Mouse (Mus musculus): Measurements from ENCODE around the gene Ncor2. TPM values are rescaled to one million over a fixed set of nuclear protein-coding genes. Genes with fewer than 3 reads are reported as not detected.

Ncor2 gene
- total RNA-seq, 2 experiments from 2014 or later = 112 to 125 TPM

DNA sequence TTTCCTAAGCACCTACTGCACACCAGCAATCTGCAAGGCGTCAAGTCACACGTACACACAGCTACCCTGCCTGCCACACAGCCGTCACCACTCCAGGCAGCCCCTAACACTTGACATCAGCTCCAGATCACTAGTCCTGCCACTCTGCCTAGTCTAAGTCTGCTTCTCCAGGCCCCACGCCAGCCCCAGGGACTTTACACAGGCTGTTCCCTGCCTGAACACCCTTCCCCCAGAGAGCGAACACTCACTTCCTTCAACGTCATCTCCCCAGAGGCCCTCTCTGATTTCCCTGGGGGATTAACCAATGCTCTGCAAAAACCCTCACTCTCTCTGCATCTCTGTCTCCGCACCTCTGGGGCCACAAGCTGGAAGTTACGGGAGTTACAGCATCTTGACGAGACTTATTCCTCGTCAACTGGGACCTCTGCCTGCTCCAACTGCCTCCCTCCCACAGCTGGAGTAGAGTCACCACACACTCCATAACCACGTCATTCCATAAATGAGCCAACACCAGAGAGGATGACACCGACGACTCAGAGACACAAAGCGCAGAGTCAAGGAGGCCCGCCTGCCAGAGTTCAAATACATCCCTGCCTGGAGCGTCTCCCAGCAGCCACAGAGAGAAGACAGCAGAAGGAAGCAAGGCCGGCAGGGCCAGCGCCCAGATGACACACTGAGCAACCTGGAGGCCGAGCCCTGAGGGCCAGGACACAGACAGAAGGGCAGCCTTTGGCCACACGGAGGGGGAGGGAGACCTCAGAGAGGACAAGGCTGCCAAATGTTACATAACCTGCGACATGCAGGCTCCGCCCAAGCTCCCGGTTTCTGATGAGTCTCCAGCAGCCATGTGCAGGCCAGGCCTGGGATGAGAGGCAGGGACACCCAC lies 126.2 kb downstream of the Ncor2 start:
- DNase-seq = peak; percentile 80 to 81
- intact Hi-C loops (cut with DNase I) = no loop called here

DNA sequence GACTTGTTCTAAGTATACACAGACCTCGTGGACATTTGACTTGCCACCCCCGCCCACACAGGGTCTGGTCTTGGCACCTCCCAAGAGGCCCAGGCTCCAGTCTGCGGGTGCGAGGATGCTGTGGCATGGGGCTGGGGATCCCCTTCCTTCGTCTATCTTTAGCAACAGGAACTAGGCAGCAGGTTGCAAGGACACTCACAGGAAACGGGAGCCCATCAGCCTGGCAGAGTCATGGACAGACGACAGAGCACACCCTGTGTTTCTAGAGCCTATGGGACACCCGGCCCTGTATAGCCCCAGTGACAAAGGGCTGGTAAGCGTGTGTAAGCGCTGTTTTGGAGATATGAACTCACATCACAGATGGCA lies 126.8 kb downstream of the Ncor2 start:
- intact Hi-C loops (cut with DNase I) = no loop called here
- DNase-seq = no peak

DNA sequence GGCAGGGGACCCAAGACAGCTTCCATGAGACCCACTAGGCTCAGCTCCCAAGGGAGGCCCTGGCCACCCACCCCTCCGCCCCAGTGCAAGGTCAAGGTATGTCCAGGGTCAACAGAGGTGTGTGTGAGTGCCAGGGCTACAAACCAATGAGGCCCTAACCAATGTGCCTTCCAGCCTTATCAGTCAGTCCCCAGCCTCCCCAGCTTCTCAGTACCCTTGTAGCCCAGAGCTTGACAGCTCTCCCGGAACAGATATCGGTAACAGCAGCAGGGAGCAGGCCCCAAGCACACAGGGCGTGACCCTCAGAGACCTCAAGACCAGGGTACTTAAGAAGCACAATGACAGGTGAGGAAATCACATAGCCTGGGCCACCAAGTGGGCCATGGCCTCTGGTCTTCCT lies 129.5 kb downstream of the Ncor2 start:
- intact Hi-C loops (cut with DNase I) = no loop called here

DNA sequence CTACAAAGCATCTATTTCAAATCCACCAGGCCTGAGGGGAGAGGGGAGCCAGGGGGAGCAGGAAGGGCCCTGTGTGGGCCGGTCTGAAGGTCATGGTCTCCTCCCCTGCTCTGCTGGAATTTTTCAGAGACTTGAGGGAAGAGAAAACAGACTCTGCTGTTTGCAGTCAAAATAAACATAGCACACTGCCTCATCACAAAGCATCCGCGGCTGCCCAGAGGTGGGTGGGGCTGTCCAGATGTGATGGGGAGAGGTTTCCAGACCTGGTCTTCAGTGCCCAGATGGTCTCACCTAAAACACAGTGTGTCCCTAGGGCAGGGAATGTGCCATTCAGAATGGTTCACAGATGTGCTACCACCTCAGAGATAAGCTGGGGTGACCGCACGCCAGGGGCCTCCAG lies 132.6 kb downstream of the Ncor2 start:
- intact Hi-C loops (cut with DNase I) = no loop called here

More for the DNA sequence above, 129.5 kb downstream of the Ncor2 start:
- no peak for DNase-seq

DNA sequence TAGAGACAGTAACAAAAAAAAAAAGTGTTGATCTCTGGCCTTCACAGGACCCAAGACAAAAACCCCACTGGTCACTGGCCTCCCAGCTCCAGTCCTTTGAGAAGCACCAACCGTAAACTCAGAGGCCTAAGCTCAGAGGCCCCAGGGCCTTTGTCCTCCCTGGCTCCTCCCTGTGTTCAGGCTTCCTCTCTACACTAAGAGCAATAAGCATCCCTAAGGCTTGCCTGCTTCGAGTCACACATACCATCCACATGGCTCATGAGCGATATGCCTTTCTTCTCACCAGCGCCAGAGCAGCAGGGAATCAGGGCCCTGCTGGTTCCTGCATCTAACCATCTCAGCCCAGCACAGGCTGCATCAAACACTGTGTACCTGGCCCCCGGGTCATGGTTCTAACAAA lies 133.8 kb downstream of the Ncor2 start:
- no peak for DNase-seq
- intact Hi-C loops (cut with DNase I) = no loop called here

More for the DNA sequence above, 132.6 kb downstream of the Ncor2 start:
- DNase-seq = no peak

DNA sequence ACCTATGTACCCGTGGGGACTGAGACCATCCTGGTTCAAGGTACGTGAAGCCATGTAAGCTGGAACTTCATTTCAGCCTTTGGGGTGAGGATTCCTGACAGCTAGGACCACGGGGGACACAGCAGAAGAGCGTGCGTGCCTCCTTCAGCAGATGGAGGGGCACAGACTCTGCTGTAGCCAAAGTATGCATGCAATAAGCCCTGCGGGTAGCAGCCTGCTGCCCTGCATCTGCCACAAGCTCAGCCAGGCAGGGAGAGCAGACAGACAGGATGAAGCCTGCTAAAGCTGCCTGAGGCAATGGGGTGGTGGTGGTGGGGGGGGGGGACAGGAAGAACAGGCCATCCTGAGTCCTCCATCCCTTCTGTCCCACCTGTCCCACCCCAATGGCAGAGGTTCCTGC lies 135.6 kb downstream of the Ncor2 start:
- intact Hi-C loops (cut with DNase I) = no loop called here
- no peak for DNase-seq

DNA sequence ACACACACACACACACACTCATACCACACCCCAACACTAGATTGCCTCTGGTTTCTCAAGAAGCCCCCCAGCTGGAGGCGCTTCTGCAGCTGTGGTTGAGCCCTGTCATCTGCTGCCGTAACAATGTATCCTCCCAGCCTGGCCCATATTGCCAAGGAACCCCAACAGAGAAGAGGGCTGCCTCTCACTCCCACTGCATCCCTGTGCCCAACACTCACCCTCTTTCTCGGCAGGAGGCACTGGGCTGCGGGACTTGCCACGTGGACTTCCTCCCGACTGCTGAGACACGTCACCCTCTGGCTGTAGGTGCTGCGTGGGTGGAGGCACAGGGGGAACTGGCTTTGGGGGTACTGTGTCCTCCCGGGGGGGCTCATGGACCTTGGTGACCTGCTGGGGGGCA lies 137.4 kb downstream of the Ncor2 start:
- DNase-seq = no peak
- intact Hi-C loops (cut with DNase I) = no loop called here

DNA sequence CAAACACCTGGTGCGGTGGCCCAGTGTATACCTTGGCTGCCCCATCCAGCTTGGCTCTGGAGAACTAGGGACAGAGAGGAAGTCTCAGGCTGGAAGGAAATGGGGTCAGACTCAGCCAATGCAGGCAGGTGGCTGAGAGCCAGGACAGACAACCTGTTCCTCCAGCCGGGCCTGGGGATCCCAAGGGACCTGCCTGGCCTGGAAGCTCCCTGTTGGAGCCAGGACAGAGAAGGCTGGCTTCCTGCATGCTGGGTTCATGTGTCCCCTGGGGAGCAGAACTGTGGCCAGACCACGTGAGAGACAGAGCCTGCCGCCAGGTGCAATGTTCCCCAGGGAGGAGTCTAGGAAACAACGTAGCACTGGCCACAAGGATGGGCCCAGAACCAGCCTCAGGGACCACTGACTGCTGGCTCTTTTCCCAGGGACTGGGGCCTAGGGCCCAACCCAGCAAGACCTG lies 138.9 kb downstream of the Ncor2 start:
- intact Hi-C loops (cut with DNase I) = no loop called here
- DNase-seq = peak; percentile 90 to 92

DNA sequence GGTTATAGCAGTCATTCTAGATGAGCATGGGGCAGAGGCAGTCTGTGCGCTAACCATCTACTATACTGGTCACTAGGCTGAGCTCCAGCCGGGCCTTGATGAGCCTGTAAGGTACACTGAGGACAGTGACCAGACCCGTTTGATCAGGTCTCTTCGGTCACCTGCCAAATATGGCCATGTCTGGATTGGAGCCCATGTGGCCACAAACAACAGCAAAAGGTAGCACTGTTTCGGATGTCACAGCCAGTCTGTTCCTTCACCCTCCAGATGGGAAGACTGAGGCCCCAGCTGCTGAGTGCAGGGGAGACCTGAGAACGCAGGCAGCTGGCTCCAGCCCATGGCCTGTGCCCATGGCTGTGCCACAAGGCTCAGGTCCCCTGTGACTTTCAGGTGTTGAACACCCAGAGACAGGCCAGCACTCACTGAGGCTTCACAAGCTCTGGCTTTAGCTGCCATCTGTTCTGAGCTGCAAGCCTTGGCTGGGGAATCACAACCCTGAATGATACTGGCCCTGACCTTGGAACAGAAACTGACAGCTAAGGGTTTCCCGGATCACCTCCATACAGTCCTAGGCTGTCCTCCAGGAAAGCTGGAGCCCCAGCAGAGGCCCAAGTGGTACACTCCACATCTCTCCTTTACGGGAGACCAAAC lies 139.5 kb downstream of the Ncor2 start:
- intact Hi-C loops (cut with DNase I) = no loop called here
- DNase-seq = peak in 1 of 2 experiments; percentile 42

DNA sequence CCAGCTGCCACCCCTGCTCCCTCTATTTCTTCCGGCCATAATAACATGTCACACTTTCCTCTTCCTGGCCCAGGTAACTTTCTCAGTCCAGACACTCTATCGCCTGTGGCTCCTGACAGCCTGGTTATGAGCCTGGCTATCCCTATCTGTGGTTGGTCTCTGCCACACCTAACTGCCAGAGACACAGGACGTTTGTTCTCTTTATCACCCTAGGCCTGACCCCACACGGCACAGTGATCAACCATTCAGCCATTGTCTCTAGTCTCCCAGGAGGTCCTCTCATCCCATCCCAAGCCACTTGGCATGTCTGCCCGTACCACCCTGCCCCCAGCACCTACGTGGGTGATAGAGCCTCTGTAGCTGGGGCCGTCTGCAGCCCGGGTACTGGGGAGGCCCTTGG lies 142.5 kb downstream of the Ncor2 start:
- intact Hi-C loops (cut with DNase I) = no loop called here
- no peak for DNase-seq

DNA sequence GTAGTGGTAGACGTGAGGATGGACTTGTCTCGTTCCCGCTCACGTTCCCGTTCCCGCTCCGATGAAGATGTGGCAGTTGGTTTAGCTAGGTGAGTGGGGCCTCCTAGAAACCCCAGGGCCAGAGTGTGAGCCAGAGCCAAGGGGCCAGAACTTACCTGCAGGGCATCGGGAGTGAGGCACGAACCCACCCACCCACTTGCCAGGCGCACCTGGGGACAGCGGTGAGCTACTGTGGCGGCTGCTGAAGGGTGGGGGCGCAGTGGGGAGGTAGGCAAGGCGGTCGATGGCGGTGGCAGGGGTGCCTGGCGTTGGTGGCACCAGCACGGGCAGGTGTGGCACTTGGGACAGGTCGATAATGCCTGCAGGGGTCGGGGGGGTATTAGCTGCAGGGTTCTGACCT lies 150.1 kb downstream of the Ncor2 start:
- DNase-seq = no peak
- intact Hi-C loops (cut with DNase I) = no loop called here

DNA sequence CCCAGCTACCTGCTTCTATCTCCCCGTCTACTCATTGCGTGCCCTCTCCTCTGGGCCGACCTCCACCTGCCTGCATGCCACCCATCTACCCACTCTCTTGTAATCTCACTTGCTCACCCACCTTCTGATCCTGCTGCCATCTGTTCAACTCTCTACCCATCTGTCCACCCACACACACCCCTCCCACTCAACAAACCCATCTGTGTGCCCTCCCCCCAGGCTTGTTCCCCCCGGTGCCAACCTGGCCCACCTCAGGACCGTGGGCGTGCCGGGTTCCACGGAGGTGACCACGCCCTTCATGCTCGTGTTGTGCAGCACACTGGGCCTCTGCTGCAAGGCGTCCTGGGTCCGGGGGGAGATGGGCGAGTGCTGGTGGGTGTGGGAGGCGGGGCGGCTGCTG lies 150.6 kb downstream of the Ncor2 start:
- no peak for DNase-seq
- intact Hi-C loops (cut with DNase I) = no loop called here

DNA sequence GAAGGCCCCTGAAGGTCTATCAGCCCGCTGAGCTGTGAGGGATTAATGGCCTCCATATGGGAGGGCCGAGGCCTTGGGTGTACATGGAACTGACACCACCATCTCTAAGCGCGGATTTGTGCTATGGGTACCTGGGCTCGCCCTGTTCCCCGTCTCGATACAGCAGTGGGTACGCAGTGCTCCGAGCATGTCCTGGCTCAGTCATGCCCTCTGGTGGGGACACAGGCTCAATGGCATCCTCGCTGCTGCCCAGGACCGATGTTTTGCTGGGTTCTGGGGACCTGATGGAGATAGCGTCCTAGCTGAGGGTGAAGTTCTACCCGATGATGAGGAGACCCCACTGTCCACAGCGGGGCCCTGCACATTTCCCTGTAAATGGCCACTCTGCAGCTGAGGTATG lies 155.0 kb downstream of the Ncor2 start:
- no peak for DNase-seq
- intact Hi-C loops (cut with DNase I) = no loop called here

DNA sequence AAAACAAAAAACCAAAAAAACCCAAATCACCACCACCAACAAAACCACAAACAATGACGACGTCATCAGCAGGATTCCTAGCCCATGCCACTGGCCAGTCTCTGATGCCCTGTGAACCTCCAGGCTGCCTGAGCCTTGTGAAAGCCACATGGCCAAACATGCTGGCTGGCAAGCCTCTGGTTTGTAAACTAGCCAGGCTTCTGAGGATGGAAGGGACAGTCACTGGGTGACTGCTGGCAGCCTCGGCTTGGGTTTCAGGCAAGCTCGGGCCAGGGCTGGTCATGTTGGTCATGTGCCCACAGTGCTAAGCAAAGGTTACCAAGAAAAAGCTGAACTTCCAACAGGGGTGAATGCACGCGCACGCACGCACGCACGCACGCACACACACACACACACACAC lies 157.7 kb downstream of the Ncor2 start:
- DNase-seq = peak; percentile 69 to 75
- intact Hi-C loops (cut with DNase I) = no loop called here

DNA sequence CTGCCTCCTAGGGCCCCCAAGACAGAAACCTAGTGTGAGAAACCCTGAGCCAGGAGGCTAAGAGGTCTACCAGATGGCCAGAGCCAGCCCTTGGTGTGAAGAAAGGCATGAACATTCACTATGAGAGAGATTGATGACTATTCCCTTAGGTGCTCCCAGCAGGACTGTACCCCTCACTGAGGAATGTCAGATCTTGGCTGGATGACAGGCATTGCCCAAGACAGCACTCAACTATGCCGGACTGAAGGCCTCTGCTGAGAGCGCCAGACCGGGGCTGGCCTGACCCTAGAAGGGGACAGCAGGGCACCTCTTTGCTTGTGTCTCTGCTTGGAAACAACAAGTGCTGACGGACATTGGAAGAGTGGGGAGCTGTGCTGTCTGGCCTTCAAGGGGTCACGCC lies 159.9 kb downstream of the Ncor2 start:
- DNase-seq = no peak
- intact Hi-C loops (cut with DNase I) = loop anchor here (5.0 kb wide), 1 partner anchor 88 kb away; no protein-coding TSS in a partner anchor

DNA sequence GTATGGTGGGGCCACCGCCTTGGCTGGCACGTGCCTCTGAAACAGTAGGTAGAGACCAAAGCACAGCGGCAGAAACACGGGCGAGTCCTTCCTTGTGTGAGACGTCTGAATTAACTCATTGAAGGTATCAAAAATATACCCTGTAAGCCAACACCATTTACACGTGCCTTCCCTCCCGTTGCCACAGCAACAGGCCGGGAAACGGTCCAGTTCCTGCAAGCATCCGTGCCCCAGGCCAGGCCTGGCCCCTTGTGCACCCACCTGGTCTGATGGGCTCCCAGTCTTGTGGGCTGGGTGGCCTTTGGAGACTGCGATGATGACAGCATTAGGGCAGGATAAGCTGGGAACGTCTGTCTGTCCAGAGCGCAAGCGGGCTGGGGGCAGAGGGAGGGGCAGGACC lies 161.7 kb downstream of the Ncor2 start:
- no peak for DNase-seq
- intact Hi-C loops (cut with DNase I) = loop anchor here (5.0 kb wide), 1 partner anchor 90 kb away; no protein-coding TSS in a partner anchor

DNA sequence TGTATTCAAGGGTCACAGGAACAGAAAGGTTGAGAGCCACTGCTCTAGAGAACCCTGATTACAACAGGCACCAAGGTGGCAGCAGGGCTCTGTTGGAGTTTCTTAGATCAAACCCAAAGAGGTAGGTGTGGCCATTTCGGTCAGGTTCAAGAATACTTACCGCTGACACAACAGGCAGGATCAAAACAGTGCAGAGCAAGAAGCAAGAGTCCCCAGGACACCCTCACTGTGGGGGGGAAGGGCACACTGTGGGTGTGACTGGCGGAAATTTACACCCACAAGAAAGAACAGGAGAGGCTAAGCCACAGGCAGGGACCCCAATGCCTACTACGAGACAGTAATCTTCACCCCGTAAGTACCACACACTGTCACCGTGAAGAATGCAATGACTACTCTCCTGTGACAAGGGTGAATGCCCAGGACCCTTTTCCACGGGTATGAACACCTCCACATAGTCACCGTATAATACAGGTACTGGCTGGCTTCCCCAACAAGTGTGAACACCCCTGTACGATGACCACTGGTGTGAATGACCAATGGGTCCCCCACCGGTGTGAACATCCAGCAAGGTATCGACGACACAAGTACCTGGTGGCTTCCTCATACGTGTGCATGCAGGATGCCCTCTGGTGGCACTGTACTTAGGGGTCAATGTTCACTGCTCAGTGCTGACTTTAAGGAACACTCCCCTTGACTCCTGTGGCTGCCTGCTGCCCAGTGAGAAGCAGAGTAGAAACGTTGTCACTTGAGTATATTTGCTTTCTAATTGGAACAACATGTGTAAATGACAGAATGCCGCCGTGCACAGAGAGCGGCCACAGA lies 162.4 kb downstream of the Ncor2 start:
- intact Hi-C loops (cut with DNase I) = loop anchor here (5.0 kb wide), 1 partner anchor 91 kb away; no protein-coding TSS in a partner anchor
- DNase-seq = no peak

DNA sequence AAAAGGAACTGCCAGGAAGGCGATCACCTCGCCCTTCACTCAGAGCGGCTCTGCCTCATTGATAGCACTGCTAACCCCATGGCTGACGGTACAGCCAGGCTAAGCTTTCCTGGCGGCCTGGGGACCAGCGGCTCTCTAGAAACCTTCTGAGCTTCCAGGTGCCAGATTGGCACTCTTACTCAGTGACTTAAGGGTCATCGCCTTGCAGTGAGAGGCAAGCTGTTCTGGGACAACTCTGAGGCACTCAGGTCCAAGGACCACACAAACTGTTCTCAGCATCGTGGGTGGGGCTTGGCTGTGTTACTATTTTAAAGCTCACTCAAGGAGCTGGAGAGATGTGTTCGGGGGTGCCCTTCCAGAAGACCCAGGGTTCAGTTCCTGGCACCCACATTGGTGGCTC lies 163.4 kb downstream of the Ncor2 start:
- intact Hi-C loops (cut with DNase I) = loop anchor here (2.0 to 5.0 kb wide), 3 partner anchors 71 to 107 kb away; no protein-coding TSS in a partner anchor
- no peak for DNase-seq

DNA sequence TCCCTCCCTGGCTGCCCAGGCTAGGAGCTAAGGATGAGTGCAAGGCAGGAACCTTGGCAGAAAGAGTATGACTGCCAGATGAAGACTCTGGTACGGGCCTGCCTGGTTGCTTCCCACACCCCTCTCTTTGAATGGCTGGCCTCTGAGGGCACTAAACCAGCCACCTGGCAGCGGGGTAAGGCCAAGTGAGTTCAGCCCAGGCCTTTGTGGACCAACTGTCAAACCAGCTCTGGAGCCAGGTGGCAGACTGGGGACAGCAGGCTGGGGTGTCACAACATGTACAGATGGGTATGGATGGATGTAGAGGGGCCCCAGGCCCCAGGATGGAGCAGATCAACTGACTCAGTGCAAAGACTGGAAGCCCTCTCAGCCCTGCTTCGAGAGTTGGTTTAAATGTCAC lies 164.0 kb downstream of the Ncor2 start:
- intact Hi-C loops (cut with DNase I) = loop anchor here (2.0 to 5.0 kb wide), 3 partner anchors 70 to 106 kb away; no protein-coding TSS in a partner anchor
- DNase-seq = no peak

DNA sequence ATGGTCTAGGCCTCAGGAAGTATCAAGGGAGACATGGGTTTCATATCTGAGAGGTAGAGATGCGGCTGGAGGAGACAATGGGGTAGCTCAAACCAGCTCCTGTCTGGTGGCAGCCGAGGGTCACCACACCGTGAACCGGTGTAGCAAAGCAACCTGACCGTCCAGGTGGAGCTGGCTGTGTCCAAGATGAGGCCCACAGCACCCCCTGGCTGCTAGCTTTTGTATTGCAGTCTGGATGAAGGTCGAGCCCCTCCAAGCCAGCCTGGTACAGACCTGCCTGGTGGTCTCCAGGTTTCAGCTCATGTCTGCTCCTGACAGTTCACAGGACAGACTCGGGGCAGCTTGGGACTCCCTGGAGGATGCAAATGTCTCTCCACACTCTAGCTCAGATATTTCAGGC lies 164.5 kb downstream of the Ncor2 start:
- peak; percentile 74 to 85 for DNase-seq
- intact Hi-C loops (cut with DNase I) = loop anchor here (2.0 to 5.0 kb wide), 3 partner anchors 70 to 253 kb away; no protein-coding TSS in a partner anchor

DNA sequence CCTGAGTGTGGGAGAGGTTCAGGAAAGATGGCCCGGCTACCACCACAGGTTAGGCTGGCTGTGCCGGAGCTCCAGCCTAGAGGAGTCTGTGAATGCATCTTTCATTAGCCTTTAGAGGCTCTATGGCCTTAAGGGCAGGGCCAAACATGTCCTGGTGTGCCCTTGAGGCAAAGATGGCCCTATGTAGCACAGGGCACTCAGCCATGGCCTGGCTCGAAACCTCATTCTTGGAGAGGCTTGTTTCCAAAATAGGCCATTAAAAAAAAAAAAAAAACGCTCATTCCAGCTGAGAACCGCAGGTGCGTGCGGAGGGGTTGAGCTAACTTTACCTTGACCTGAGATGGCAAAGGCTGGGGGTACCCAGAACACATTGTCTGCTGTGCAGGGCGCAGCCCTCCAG lies 167.4 kb downstream of the Ncor2 start:
- peak; percentile 44 to 59 for DNase-seq
- intact Hi-C loops (cut with DNase I) = loop anchor here (5.0 kb wide), 1 partner anchor 256 kb away; no protein-coding TSS in a partner anchor
